Mouse (Mus musculus) embryonic fibroblast, embryonic 13.5 days (primary cell): ENCODE results near the gene Prl3b1. TPM values are rescaled to one million over a fixed set of nuclear protein-coding genes. Genes with fewer than 3 reads are reported as not detected.

ENCODE experiments used
- H3K27ac ChIP-seq: 2 replicates; pipeline ENCODE4 v1.5.1; 2012; ENCODE audit warnings: low read length, control low read depth, inconsistent platforms; ENCODE audit not compliant: insufficient read depth
- H3K4me1 ChIP-seq: 2 replicates; pipeline ENCODE4 v1.6.1; 2011; ENCODE audit warnings: low read length; ENCODE audit not compliant: control insufficient read depth, insufficient read depth
- H3K4me3 ChIP-seq: 2 replicates; pipeline ENCODE4 v1.5.1; 2011; ENCODE audit warnings: mild to moderate bottlenecking, control low read depth, low read length; ENCODE audit not compliant: insufficient read depth
- CTCF ChIP-seq: IDR thresholded peaks from 2 replicates; pipeline ENCODE4 v1.5.1; 2011; ENCODE audit warnings: mild to moderate bottlenecking, control low read depth, low read length, moderate library complexity, borderline replicate concordance; ENCODE audit not compliant: insufficient read depth
- POLR2A ChIP-seq: IDR thresholded peaks from 2 replicates; pipeline ENCODE4 v1.6.1; 2011; ENCODE audit warnings: low read depth, mild to moderate bottlenecking, control low read depth, low read length, moderate library complexity
- polyA plus RNA-seq: library from polyadenylated mRNA; stranded (reverse); fragments of >200 nt; gene quantifications from 2 replicates; pipeline ENCODE4 v1.2.4, GENCODE M21; 2011; ENCODE audit warnings: low read depth; ENCODE audit not compliant: missing spikeins, insufficient read length

Gene Prl3b1
- polyA plus RNA-seq: not detected in 2 replicates

- Histone ChIP-seq H3K4me1 (no peaks in the 10 kb centered on the region), H3K27ac (no peak within 1 kb of the TSS), H3K4me3 (no peak within 1 kb of the TSS)
- TF ChIP-seq CTCF: no peak
- TF ChIP-seq POLR2A: no peak
Measured at GRCm38 (mm10) chr13:27241547-27241946, at the start of gene Prl3b1. Prl3b1 (plus strand) TSS chr13:27241847.

GRCm38 (mm10) chr13:27196359-27196758 lies 45.3 kb upstream of the Prl3b1 start, which contains the start of gene Prl3c1:
Prl3c1 (plus strand) TSS chr13:27196659.
- Histone ChIP-seq H3K27ac (no peak within 1 kb of the TSS), H3K4me3 (no peak within 1 kb of the TSS), H3K4me1 (no peaks in the 10 kb centered on the region)
- no peak for TF ChIP-seq CTCF
- TF ChIP-seq POLR2A: no peak

GRCm38 (mm10) chr13:27259136-27259535 lies 17.5 kb downstream of the Prl3b1 start, which contains the start of gene Prl3a1:
Prl3a1 (plus strand) TSS chr13:27259436.
- Histone ChIP-seq H3K4me3 (no peak within 1 kb of the TSS), H3K27ac (no peak within 1 kb of the TSS), H3K4me1 (no peaks in the 10 kb centered on the region)
- TF ChIP-seq POLR2A (no peak), CTCF (no peak)

Other genes starting within 250 kb of the Prl3b1 start
- gene Prl, start 184.3 kb upstream of the Prl3b1 start, polyA plus RNA-seq: not detected in 2 replicates
- gene Prl3d1, start 147.7 kb upstream of the Prl3b1 start, polyA plus RNA-seq: not detected in 2 replicates
- not detected in 2 replicates for gene Prl3d2, start 120.1 kb upstream of the Prl3b1 start, polyA plus RNA-seq
- gene Prl3d3, start 85.1 kb upstream of the Prl3b1 start, polyA plus RNA-seq: not detected in 2 replicates
- gene Prl3c1, start 45.2 kb upstream of the Prl3b1 start, polyA plus RNA-seq: not detected in 2 replicates
- gene Prl3a1, start 17.6 kb downstream of the Prl3b1 start, polyA plus RNA-seq: 0.37 TPM in 1 of 2 replicates, not detected in the other
- not detected in 2 replicates for gene Prl6a1, start 70.8 kb downstream of the Prl3b1 start, polyA plus RNA-seq
- not detected in 2 replicates for gene Prl8a2, start 103.8 kb downstream of the Prl3b1 start, polyA plus RNA-seq
- gene Prl2b1, start 149.0 kb downstream of the Prl3b1 start, polyA plus RNA-seq: not detected in 2 replicates
- gene Prl8a6, start 196.8 kb downstream of the Prl3b1 start, polyA plus RNA-seq: not detected in 2 replicates